Mouse (Mus musculus) forebrain, embryonic 12.5 days (tissue): ENCODE results near the gene Zfp839. TPM values are rescaled to one million over a fixed set of nuclear protein-coding genes. Genes with fewer than 3 reads are reported as not detected.
"Not testable (repeated sequence)": the region's sequence is repeated elsewhere in the genome, so short reads cannot be mapped to it uniquely, and the experiment has no call there.

ENCODE experiments used
- ATAC-seq: fragments of 200-750 bp; cut with Nextera tagmentation; 2 replicates; pipeline ENCODE4 v1.8.0; 2017; ENCODE audit warnings: moderate TSS enrichment; ENCODE audit not compliant: low FRiP score
- H3K27ac ChIP-seq: fragments of 300-500 bp; sonication (generic); 2 replicates; pipeline ENCODE4 v1.5.1; 2016; ENCODE audit warnings: mild to moderate bottlenecking
- H3K27me3 ChIP-seq: fragments of 300-500 bp; sonication (generic); 2 replicates; pipeline ENCODE4 v1.6.1; 2016; ENCODE audit warnings: mild to moderate bottlenecking
- H3K36me3 ChIP-seq: fragments of 300-500 bp; sonication (generic); replicated peaks from 2 replicates; pipeline ENCODE4 v1.6.1; 2016; ENCODE audit warnings: mild to moderate bottlenecking
- H3K4me1 ChIP-seq: fragments of 300-500 bp; sonication (generic); 2 replicates; pipeline ENCODE4 v1.6.1; 2016
- H3K4me2 ChIP-seq: fragments of 300-500 bp; sonication (generic); 2 replicates; pipeline ENCODE4 v1.6.1; 2016; ENCODE audit warnings: mild to moderate bottlenecking, moderate library complexity
- H3K4me3 ChIP-seq: fragments of 300-500 bp; sonication (generic); replicated peaks from 2 replicates; pipeline ENCODE4 v1.5.1; 2016; ENCODE audit warnings: mild to moderate bottlenecking
- H3K9ac ChIP-seq: fragments of 300-500 bp; sonication (generic); 2 replicates; pipeline ENCODE4 v1.6.1; 2016; ENCODE audit warnings: mild to moderate bottlenecking
- H3K9me3 ChIP-seq: fragments of 300-500 bp; sonication (generic); 2 replicates; pipeline ENCODE4 v1.6.1; 2016
- WGBS: fragments of 180-500 bp; shearing (Covaris S2); methylation state at CpG from one replicate; pipeline ENCODE4 v1.1.7; 2016; 5-methylcytosine and 5-hydroxymethylcytosine counted together
- polyA plus RNA-seq: library from polyadenylated mRNA; unstranded; fragments of >200 nt; fragmentation: Nextera tagmentation; extraction: Ambion mirVana; gene quantifications from 2 replicates; pipeline ENCODE4 v1.2.1, GENCODE M21; 2016

The Zfp839 gene
- polyA plus RNA-seq, 1 experiment from 2014 or later = 4.8 TPM

- H3K4me2 ChIP-seq = peak overlapping the region; percentile 61
- no peak; the same call in 1 of the 2 replicates for ATAC-seq
- H3K36me3 ChIP-seq = no peaks in the 10 kb centered on the region
- H3K27ac ChIP-seq = no peak overlapping the region
- peak overlapping the region; percentile 45 for H3K4me3 ChIP-seq
- peaks cover 45% of the 10 kb centered on the region for H3K27me3 ChIP-seq
- no peaks in the 10 kb centered on the region for H3K9me3 ChIP-seq
- peak overlapping the region; percentile 49; the same call in 1 of the 2 replicates for H3K9ac ChIP-seq
- WGBS = 20% methylated on average over 32 of the region's 32 CpGs
- peaks cover 37% of the 10 kb centered on the region for H3K4me1 ChIP-seq
Observed at GRCm38 (mm10) chr12:110843194-110844048, 6.6 kb upstream of the Zfp839 start.

- no peak for ATAC-seq
- WGBS = 1% methylated on average over 42 of the region's 42 CpGs
- no peak overlapping the region for H3K27ac ChIP-seq
Observed at GRCm38 (mm10) chr12:110844227-110845130, 5.6 kb upstream of the Zfp839 start.

GRCm38 (mm10) chr12:110845131-110845880 lies 4.7 kb upstream of the Zfp839 start:
- H3K27ac ChIP-seq = peak overlapping the region; percentile 19; the same call in 1 of the 2 replicates
- under 1% methylated on average over 36 of the region's 36 CpGs for WGBS
- peaks cover 51% of the 10 kb centered on the region for H3K27me3 ChIP-seq
- no peaks in the 10 kb centered on the region for H3K9me3 ChIP-seq
- peak overlapping the region; percentile 47 for H3K9ac ChIP-seq
- ATAC-seq = peak; percentile 81
- peak overlapping the region; percentile 61 for H3K4me2 ChIP-seq
- H3K36me3 ChIP-seq = no peaks in the 10 kb centered on the region
- peak overlapping the region; percentile 45 for H3K4me3 ChIP-seq
- peaks cover 30% of the 10 kb centered on the region for H3K4me1 ChIP-seq

More at GRCm38 (mm10) chr12:110844227-110845130, 5.6 kb upstream of the Zfp839 start:
- peak overlapping the region; percentile 61 for H3K4me2 ChIP-seq
- peak overlapping the region; percentile 45 for H3K4me3 ChIP-seq
- peaks cover 34% of the 10 kb centered on the region for H3K4me1 ChIP-seq
- peak overlapping the region; percentile 49 for H3K9ac ChIP-seq
- peaks cover 51% of the 10 kb centered on the region for H3K27me3 ChIP-seq
- no peaks in the 10 kb centered on the region for H3K36me3 ChIP-seq
- no peaks in the 10 kb centered on the region for H3K9me3 ChIP-seq

GRCm38 (mm10) chr12:110846191-110846765 lies 3.8 kb upstream of the Zfp839 start:
- peaks cover 40% of the 10 kb centered on the region for H3K4me1 ChIP-seq
- H3K4me3 ChIP-seq = peak overlapping the region; percentile 45
- 0 out of 2 replicates have a peak overlapping the region, but pooled peaks have one; percentile 21 for H3K27ac ChIP-seq
- H3K9me3 ChIP-seq = no peaks in the 10 kb centered on the region
- H3K27me3 ChIP-seq = peaks cover 51% of the 10 kb centered on the region
- no peak for ATAC-seq
- 0 out of 2 replicates have a peak overlapping the region, but pooled peaks have one; percentile 47 for H3K9ac ChIP-seq
- peak overlapping the region; percentile 61 for H3K4me2 ChIP-seq
- no peaks in the 10 kb centered on the region for H3K36me3 ChIP-seq
- 70% methylated on average over 6 of the region's 6 CpGs for WGBS

GRCm38 (mm10) chr12:110850929-110851256 lies 840 bp downstream of the Zfp839 start:
- Histone ChIP-seq H3K9me3 (no peaks in the 10 kb centered on the region), H3K27ac (no peak overlapping the region), H3K4me3 (peak overlapping the region; percentile 96), H3K4me1 (peaks cover 23% of the 10 kb centered on the region), H3K4me2 (peak overlapping the region; percentile 70), H3K9ac (peak overlapping the region; percentile 90), H3K27me3 (peaks cover 23% of the 10 kb centered on the region), H3K36me3 (peaks cover 10% of the 10 kb centered on the region)
- 17% methylated on average over 9 of the region's 9 CpGs for WGBS
- ATAC-seq = no peak

- 81% methylated on average over 12 of the region's 12 CpGs for WGBS
- H3K4me2 ChIP-seq = peak overlapping the region; percentile 70
Observed at GRCm38 (mm10) chr12:110851414-110851813, 1.4 kb downstream of the Zfp839 start.

GRCm38 (mm10) chr12:110851923-110852322 lies 1.9 kb downstream of the Zfp839 start:
- Histone ChIP-seq H3K9ac (no peak overlapping the region), H3K27ac (no peak overlapping the region), H3K36me3 (peaks cover 13% of the 10 kb centered on the region), H3K4me1 (peaks cover 17% of the 10 kb centered on the region), H3K4me3 (no peak overlapping the region), H3K9me3 (no peaks in the 10 kb centered on the region), H3K4me2 (no peak overlapping the region), H3K27me3 (peaks cover 13% of the 10 kb centered on the region)
- 87% methylated on average over 1 of the region's 1 CpGs for WGBS
- no peak for ATAC-seq

More at GRCm38 (mm10) chr12:110851414-110851813, 1.4 kb downstream of the Zfp839 start:
- peaks cover 18% of the 10 kb centered on the region for H3K4me1 ChIP-seq
- H3K36me3 ChIP-seq = peaks cover 13% of the 10 kb centered on the region
- H3K4me3 ChIP-seq = no peak overlapping the region
- no peak for ATAC-seq
- H3K27me3 ChIP-seq = peaks cover 18% of the 10 kb centered on the region
- H3K9ac ChIP-seq = no peak overlapping the region
- no peak overlapping the region for H3K27ac ChIP-seq
- no peaks in the 10 kb centered on the region for H3K9me3 ChIP-seq

- no peak overlapping the region for H3K9ac ChIP-seq
Observed at GRCm38 (mm10) chr12:110854786-110855737, 5.0 kb downstream of the Zfp839 start.

GRCm38 (mm10) chr12:110857196-110857595 lies 7.1 kb downstream of the Zfp839 start:
- ATAC-seq = no peak
- Histone ChIP-seq H3K27ac (no peak overlapping the region), H3K4me1 (peaks cover 11% of the 10 kb centered on the region), H3K4me2 (no peak overlapping the region), H3K36me3 (peaks cover 16% of the 10 kb centered on the region), H3K9ac (no peak overlapping the region), H3K9me3 (no peaks in the 10 kb centered on the region), H3K27me3 (no peaks in the 10 kb centered on the region), H3K4me3 (no peak overlapping the region)
- 87% methylated on average over 7 of the region's 7 CpGs for WGBS

More at GRCm38 (mm10) chr12:110854786-110855737, 5.0 kb downstream of the Zfp839 start:
- no peak overlapping the region for H3K27ac ChIP-seq
- H3K4me3 ChIP-seq = no peak overlapping the region
- 88% methylated on average over 32 of the region's 32 CpGs for WGBS
- peaks cover 16% of the 10 kb centered on the region for H3K36me3 ChIP-seq
- H3K9me3 ChIP-seq = no peaks in the 10 kb centered on the region
- H3K27me3 ChIP-seq = no peaks in the 10 kb centered on the region
- H3K4me2 ChIP-seq = no peak overlapping the region
- no peak for ATAC-seq
- peaks cover 14% of the 10 kb centered on the region for H3K4me1 ChIP-seq

GRCm38 (mm10) chr12:110858681-110859080 lies 8.6 kb downstream of the Zfp839 start:
- H3K9me3 ChIP-seq, H3K4me2 ChIP-seq, H3K27ac ChIP-seq, H3K9ac ChIP-seq, H3K4me3 ChIP-seq, H3K27me3 ChIP-seq, ATAC-seq: not testable (repeated sequence)
- WGBS = 97% methylated on average over 15 of the region's 15 CpGs
- Histone ChIP-seq H3K36me3 (peaks cover 21% of the 10 kb centered on the region), H3K4me1 (peaks cover 11% of the 10 kb centered on the region)
